Mouse (Mus musculus) layer of hippocampus, postnatal 14 days (tissue): ENCODE data around the gene Slc24a2. TPM values are rescaled to one million over a fixed set of nuclear protein-coding genes. Genes with fewer than 3 reads are reported as not detected.

Experiments used
- DNase-seq, 2 experiments: peaks; one replicate each; pipeline ENCODE4 v3.0.0; 2021 to 2022; ENCODE audit warnings: low spot score in 2 of 2, mixed read lengths in 1 of 2
- total RNA-seq, 2 experiments: library from RNA; stranded (reverse); gene quantifications; 2 replicates each; pipeline ENCODE4 v1.2.3; 2021

Gene Slc24a2
- total RNA-seq, 2 experiments from 2014 or later, result 281 to 295 TPM

DNA sequence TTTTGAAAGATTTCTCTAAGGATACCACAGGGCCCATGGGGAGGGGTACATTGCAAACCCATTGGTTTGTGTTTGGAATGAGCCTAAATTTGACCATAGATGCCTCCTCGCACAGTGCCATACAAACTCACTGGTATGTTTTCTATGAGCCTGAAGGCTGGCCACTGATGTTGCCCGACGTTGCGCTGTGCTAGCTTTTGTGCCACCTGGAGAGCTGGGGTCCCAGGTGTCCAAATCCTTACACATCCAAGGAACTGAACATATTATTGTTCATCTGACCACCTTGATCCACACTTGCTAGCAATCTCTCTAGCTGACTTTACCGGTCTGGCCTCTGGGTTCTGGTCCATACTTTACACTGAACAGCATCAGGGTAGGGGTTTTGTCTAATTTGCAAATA lies 177.4 kb downstream of the Slc24a2 start:
- DNase-seq, result no peak

DNA sequence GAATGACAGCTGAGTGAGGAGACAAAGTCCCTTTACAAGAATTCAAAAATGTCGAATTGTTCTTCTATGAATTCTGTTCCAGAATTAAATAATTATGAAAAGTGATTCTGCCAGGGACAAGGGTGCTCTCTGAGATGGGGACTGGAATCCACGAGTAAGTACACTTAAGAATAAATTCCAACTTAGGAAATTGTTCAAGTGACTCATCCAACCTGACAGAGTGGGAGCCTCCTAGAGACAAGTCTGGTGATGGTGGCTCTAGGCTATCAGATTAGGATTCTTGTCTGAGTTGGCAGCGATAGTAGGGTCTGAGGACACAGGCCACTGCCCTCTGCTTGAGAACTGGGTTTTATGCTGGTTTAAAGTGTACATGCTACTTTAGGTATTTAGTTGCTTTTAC lies 181.2 kb downstream of the Slc24a2 start:
- DNase-seq, result no peak

DNA sequence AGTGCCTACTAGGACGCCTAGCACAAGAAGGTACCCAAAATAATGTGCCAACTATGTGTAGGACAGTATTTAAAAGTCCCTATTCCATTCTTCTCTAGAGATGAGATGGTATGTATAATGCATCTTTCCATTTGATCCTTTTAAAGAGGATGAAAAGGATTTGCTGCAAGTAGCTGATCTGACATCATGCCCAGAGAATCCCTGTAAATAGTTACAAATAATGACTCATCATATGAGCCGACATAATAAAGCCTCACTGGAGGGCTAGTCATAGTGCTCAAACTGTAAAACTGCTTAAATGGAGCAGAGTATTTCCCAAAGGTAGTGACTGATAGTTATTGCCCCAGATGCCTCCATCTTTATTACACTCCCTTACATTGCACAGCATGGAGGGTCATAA lies 183.1 kb downstream of the Slc24a2 start:
- DNase-seq, result no peak

DNA sequence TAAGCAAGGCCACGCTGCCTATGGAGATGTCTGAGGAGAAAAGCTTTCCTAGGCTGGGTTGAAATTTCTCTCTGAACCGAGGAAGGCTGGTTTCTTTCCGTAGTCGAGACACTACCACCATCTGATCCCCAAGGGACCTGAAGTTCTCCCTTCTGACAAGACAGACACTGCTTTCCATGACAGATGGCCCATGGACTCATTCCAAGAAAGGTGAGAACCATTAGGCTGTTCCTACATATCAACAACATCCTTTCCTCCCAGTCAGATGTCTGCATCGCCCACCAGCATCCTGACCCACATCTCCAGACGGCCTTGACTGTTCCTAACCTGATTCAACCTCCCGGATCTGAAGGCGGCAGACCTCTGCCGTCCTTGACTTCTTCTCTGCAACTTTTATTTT lies 187.0 kb downstream of the Slc24a2 start:
- DNase-seq, result no peak

DNA sequence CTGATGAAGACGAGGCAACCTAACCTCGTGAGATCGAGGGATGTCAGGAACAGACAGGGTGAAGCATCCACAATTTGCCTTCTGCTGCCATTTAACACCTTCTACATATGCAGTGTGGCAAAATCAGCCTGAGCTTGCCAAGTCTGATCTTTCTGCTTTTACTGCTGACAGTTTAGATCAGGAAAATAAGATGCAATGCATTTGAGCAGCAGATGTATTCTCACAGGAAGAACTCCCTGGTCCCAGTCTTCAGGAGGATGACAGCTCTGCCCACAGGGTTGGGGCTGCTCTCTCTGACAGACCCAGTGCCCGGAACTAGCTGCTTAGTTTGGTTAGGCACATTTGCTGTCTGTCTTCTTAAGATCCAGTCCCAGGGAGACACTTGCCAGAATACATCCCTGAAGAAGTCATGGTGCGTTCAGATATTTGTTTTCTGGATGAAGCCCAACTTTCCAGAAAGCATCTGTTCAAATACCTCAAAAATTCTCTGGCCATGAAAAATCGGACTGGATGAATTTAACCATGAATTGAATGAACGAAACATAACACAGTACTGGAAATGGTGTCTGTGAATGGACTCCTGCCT lies 188.8 kb downstream of the Slc24a2 start:
- peak in 1 of 2 experiments; percentile 68 for DNase-seq

DNA sequence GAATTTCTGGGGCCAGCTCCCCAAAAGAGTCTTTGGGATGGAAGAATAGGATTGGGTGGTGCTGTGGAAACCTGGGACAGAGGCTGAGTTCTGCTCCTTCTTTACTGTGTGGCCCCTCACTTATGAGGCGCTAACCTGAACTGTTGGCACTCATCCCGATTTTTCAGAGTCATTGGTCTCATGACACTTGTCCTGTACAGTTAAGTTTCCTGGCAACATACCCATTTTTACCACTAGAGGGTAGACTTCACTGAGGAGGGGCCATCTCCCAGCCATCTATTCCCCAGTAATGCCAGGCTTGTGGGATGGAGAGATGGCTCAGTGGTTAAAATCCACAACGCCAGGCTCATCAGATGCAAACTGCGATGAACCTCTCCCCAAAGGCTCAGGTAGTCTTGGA lies 192.7 kb downstream of the Slc24a2 start:
- no peak for DNase-seq

DNA sequence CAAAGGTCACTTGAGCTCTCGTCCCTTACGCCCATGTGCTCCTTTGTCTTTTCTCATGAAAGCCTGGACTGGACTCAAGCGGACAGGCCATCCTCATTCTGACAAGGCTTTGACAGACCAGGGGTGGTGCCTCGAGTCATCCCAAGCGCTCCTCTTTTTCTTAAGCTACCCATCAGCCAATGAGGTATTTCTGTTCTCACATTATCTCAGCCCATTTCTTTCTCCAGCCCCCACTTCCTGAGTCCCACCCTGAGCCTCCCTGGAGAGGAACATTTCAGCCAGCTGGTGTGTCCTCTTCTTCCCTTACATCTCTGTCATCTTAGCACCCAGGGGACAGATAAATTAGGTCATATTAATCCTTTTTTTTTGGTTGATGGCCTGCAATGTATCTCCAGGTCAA lies 193.8 kb downstream of the Slc24a2 start:
- DNase-seq, result no peak

DNA sequence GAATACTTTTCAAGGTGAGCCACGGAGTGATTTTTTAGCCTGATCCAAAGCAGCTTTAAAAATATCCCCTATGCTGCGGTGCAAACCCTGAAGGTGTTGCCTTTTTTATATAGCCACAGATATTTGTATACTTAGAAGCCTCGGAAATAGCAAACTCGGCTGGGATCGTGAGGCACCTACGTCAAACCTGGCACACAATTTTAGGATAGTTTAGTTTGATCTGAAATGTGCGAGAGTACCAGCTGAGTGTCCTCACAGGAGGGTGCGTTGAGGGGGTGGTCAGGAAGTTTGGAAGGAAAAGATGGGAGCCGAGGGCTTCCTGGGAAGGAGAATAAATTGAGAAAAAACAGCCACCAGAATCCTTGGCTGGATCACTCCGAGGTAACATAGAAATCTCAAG lies 194.6 kb downstream of the Slc24a2 start:
- DNase-seq, result no peak

DNA sequence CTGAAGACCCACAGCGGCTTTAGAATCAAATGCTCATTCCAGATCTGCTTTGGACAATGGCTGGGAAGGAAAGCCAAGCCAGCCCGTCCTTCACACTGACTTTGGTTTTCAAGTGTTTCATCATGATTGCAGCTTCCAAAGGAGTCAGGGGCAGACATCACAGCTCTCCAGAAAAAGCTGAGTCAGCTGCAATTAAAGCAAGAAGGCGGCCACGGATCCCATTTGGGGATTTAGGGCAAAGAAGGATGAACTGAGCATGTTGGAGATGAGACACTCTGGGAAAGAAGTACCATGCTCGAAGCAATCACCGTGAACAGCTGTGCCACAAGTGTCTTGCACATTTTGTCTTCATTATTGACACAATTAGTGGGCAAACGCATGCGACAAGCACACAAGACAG lies 197.6 kb downstream of the Slc24a2 start:
- DNase-seq, result no peak

DNA sequence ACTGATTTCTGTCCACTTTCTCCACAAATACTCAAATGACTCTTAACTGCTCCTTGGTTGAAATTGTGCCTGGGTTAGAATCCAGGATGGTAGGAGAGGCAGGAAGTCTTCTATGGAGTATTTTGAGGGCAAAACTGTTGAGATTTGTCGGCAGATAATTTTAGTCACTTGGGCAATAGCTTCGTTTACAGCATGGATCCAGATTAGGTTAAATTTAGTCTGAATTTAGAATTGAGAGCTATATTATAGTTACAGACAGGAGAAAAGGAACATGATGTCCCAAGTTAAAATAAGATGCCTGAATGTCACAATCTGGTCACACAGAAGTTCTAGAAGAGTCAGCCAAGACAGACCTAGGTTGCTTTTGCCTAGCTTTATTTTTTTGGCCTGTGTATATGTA lies 199.2 kb downstream of the Slc24a2 start:
- no peak for DNase-seq

DNA sequence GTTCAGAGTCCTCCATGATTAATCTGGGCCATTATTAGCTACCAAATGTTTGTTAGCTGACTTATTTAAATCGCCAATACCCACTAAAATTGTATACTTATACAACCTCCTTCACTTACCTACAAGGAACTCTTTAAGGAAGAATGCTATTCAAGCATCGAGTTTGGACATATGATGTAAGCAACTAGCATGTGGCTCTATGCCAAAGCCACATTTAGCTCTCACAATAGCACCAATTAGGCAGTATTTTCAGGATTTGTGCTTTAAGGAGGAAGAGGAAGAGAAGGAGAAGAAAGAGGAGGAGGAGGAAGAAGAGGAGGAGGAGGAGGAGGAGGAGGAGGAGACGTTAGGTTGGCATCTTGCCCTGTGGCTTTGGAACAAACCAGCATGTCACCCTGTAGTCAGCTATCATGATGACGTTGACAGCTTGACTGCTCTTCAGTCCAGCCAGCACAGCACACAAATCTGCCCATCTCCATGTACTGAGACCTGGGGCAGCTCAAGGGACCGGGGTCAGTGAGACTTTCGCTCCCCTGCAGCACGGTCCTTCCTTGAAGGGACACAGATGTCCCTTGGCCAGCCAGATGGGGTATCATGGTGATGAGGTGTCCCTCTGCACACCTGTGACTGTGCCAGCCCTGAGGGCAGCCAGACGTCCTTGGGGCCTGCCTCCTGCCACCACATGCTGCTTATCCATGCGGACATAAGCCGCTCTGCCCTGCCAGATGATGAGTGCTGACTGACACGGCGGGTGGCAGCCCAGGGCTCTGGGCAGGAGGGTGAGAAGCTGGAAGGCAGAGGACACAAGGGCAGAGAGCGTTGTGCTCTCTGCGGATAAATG lies 203.7 kb downstream of the Slc24a2 start:
- DNase-seq, result no peak

DNA sequence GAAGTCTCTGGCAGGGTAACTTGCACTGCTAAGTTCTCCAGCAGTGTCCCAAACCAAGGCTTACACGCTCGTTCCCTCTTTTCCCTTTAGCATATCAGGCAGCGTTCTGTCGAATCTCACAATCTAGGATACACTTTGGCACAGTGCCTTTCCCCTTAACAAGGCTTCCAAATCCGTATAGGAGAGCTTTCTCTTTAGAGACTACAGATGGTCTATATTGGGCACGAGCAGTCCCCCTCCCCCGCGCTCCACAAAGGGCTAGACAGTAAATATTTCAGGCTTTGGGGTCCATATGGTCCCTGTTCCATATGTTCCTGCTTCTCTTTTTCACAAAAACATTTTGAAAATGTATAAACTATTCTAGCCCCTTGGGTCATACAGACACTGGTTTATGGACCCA lies 205.7 kb downstream of the Slc24a2 start:
- DNase-seq, result no peak

DNA sequence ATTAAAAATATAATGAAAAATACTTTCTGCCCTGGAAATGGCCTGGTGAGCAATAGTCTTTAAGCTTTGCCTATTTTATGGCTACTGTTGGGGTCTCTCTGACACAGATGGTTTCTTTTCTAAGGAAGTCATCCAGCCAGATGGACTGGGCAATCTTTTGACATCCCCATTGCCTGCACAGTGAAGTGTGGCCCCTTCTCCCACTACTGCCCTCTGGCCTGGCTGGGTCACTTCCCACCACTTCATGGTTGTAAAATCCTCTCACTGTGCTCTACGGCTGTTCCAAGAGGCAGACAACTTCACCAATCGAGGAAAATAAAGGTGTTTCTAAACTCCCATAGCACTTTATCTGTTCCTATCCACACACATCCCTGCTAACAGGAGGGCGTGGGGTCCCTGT lies 208.7 kb downstream of the Slc24a2 start:
- no peak for DNase-seq

DNA sequence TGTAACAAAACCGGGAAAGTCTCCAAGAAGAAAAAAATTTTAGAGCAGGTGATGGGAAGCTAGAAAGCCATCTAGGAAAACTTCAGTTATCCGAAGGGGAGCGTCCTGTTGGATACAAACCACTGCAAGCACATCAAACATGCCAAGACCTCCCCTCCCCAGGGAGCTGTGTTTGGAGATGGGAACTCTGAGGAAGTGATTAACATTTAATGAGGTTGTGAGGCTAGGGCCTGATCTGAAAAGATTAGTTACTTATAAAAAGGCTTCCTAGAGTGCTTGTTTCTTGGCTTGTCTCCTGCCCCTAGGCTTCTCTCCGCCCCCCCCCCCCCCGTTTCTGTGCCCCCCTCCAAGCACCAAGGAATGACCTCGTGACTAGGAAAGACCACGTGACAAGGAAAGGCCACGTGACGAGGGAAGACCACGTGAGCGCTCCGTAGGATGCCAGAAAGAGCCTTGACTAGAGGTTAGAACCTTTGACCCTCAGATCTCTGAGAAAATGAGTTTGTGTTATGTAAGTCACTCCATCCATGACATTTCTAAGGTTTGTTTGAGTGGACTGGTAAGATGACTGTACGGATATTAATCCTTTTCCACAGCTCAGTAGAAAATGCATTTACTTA lies 210.7 kb downstream of the Slc24a2 start:
- no peak for DNase-seq

DNA sequence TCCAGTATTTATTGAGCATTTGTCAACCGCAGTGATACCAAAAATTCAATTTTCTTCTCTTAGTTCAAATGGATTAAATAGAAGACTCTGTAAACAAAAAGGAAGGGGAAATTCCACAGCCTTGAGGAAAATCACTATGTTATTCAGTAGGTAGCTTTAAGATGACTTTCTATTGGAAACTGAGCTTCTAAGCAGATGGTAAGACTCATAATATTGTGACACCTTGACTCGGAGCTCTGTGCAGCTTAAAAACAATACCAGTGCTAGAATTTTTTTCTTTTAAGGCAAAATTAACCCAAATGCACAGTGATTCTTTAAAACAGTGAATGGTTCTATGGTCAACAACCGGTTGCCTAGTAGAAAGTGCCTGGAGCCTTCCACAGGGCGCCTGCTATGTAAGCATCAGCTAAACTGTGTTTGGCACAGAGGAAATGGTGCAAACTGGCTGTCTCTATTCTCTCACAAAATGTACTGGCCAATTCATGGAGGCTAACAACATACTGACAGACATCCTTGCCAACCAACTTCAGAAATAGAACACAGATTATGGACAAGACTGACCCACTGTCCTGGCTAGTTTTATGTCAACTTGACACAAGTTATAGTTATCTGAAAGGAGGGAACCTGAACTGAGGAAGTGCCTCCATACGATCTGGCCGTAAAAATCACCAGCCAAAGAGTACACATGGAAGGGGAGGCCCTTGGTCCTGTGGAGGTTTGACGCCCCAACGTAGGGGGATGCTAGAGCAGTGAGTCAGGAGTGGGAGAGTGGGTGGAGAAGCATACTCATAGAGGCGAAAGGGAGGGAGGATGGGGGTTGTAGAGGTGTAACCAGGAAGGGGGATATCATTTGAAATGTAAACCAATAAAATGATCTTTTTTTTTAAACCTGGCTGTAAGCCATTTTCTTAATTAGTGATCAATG lies 211.9 kb downstream of the Slc24a2 start:
- no peak for DNase-seq

DNA sequence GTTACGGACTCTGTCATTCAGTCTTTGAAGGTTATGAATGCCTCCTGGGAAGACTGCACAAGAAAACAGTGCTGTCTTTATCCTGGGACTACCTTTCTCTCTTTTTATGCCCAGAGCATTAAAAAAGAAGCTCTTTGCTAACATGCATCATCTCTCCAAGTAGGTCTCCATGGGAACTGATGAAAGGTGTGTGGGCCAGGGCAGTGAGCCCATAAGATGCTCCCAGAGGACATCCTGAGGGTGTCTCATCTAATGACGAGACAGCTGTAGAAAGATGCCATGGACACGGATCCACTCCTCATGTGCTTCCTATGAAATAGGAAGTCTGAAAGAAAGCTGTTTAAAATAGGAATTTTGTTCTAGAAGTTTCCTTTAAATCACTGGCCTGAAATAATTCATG lies 212.8 kb downstream of the Slc24a2 start:
- DNase-seq, result no peak

DNA sequence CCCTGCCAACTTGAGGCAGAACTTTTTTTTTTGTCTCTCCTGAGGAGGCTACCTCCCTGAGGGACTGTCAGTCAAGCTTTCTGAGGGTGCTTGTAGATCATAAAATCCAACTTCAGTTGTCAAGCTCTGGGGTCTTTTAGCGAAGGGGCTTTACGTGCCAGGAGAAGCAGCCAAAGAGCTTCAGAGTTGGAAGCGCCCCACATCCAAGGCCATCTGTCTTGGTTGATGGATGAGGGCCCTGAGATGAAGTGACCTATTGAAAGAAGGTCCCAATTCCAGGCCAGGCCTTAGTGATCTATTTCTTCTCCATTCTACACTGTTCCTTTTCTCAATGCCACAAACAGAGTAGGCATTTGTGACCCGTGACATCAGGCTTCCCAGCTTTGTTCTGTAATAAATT lies 214.5 kb downstream of the Slc24a2 start:
- no peak for DNase-seq

DNA sequence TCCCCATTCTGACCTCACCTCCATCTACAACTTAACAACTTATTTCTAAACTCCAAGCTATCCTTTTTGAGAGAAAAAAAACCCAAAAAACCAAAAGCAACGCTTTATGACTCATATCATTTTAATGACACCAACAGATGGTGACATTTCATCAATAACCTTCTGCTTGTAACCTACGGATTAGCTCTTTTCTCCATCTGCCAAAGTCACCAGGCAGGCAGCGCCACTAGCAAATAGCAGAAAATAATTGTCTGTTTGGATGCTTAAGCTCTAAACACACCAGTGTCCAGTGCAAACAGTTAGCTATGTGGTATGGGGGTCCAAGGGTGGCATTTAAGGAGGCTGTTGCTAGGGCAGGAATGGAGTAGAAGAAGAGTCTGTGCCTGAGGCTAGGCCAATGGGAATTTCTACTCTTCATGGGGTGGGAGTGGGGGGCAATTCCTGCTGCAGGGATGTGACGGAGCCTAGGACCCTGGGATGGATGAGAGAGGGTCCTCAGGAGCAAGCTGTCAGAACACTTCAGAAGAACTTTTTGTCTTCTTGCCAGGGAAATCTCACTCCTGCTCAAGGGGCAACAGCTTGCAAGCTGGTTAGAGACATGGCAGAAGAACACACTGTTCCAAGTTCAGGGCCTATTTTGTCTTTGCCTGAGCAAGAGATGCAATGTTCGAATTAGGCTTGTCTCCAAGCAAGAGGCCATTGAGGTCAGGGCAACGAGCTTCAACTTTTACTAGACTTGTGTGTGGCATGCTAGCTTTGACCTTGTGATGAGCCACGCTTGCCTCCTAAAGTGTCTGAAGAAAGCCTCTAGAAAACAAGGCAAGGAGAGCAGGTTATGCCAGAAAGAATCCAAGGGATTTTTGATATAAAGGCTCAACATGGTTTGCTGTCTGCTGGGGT lies 216.3 kb downstream of the Slc24a2 start:
- no peak for DNase-seq

DNA sequence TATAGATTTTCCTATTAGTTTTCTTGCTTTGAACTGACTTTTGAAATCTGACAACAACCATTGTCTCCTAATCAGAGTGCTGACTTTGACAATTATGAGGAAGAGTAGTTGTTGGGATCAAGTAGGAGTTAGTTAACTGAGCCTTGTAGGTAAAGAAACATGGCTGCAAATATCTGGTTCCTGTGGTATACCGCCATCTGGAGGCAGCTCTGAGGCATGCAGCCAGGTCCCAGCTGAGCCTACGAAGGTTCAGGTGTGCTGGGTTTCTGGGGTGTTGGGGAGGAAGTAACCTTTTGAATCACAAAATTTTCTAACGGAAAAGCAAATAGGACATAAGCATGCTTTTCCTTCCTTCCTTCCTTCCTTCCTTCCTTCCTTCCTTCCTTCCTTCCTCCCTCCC lies 237.8 kb downstream of the Slc24a2 start:
- DNase-seq, result no peak

DNA sequence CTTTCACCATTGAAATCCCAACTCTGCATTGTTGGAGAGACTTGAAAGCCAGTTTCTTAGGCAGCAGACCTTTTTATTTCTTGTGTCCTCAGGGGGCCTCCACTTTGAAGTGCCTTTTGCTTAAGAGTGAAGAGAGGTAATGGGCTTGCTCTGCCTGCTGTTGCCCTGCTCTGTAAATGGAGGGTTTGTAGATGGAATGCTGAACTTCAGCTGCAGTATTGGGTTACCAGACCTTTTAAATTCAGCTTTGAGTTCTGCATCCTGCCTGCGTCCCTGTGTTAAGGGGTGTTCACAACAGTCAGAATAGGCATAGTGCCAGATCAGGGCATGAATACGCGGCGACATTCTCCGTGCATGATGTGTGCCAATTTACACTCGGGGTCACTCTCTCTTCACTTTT lies 241.0 kb downstream of the Slc24a2 start:
- DNase-seq, result no peak
